21 mouse cellular contexts compared by ENCODE assay signal in genomic region chr17:31850457-31850980, GRCm38 (mm10). TPM values are rescaled to one million over a fixed set of nuclear protein-coding genes. Genes with fewer than 3 reads are reported as not detected.
DNase-seq lines count a peak whose midpoint lies in the region; ATAC-seq and TF ChIP-seq lines count a peak whose summit lies in the region.
"Had no signal": no experiment of that assay in that cellular context is flagged by ENCODE, and none has a peak within 500 bp of the region (broad histone marks: within the 10 kb centered on the region; RNA-seq: fewer than 3 reads in every experiment).

No protein-coding gene starts in this region.

- H3K4me1 ChIP-seq in midbrain, embryonic 10.5 days = peaks cover 29% of the 10 kb centered on the region
- peaks cover 28% of the 10 kb centered on the region for H3K4me1 ChIP-seq in midbrain, embryonic 13.5 days (replicated peaks)
- peaks cover 88% of the 10 kb centered on the region for H3K4me1 ChIP-seq in E14TG2a.4 (replicated peaks; ENCODE audit: low read depth, low read length)

- no peak for TF ChIP-seq CTCF in E14TG2a.4 (conservative IDR thresholded peaks at IDR 0.05; ENCODE audit: low read length)

- 93% methylated on average over 17 of the region's 17 CpGs for WGBS in midbrain, embryonic 10.5 days
- 93% methylated on average over 17 of the region's 17 CpGs for WGBS in midbrain, embryonic 13.5 days

- H3K27me3 ChIP-seq in midbrain, embryonic 10.5 days (ENCODE audit: low read depth, poor library complexity, severe bottlenecking) = no peaks in the 10 kb centered on the region
- H3K27me3 ChIP-seq in midbrain, embryonic 13.5 days = no peaks in the 10 kb centered on the region
- no peaks in the 10 kb centered on the region for H3K27me3 ChIP-seq in E14TG2a.4 (ENCODE audit: insufficient read depth, low read length)
- H3K27me3 ChIP-seq: forebrain, embryonic 12.5 days; heart, embryonic 13.5 days; hindbrain, embryonic 12.5 days; intestine, embryonic 15.5 days had no signal

- DNase-seq in midbrain, embryonic 10.5 days (ENCODE audit: low spot score) = no peak
- DNase-seq in natural killer cell, adult 2 months (ENCODE audit: low spot score in 2 of 2) = no peak
- no peak for DNase-seq in spleen, postnatal 4 days (ENCODE audit: low spot score in 2 of 2)
- DNase-seq: adrenal gland, postnatal 10 days; cerebellum, adult 11 months; cerebellum, adult 9-11 months; cerebellum, postnatal 36 days; gastrocnemius, postnatal 14 days; heart, postnatal 4 days; kidney, adult 18-20 months had no signal

- no peak for ATAC-seq in midbrain, embryonic 13.5 days
- peak; percentile 18 for ATAC-seq in CD4-positive, CD25-positive, alpha-beta regulatory T cell, adult 4 months
- ATAC-seq in inflammation-experienced regulatory T-cells, adult 6 months = peak; percentile 53
- ATAC-seq: forebrain, embryonic 16.5 days; hindbrain, embryonic 16.5 days; intestine, embryonic 15.5 days had no signal

- no peak overlapping the region for H3K9ac ChIP-seq in midbrain, embryonic 13.5 days (replicated peaks)
- H3K9ac ChIP-seq: forebrain, embryonic 12.5 days; heart, embryonic 13.5 days; hindbrain, embryonic 12.5 days; intestine, embryonic 15.5 days had no signal

- H3K36me3 ChIP-seq in midbrain, embryonic 10.5 days = peaks cover 74% of the 10 kb centered on the region
- H3K36me3 ChIP-seq in midbrain, embryonic 13.5 days = peaks cover 56% of the 10 kb centered on the region
- H3K36me3 ChIP-seq in E14TG2a.4 (ENCODE audit: insufficient read depth, low read length) = peaks cover 85% of the 10 kb centered on the region

- no peaks in the 10 kb centered on the region for H3K9me3 ChIP-seq in midbrain, embryonic 10.5 days (replicated peaks)
- H3K9me3 ChIP-seq in midbrain, embryonic 13.5 days = no peaks in the 10 kb centered on the region
- H3K9me3 ChIP-seq in E14TG2a.4 (ENCODE audit: low read length) = no peaks in the 10 kb centered on the region
- H3K9me3 ChIP-seq: forebrain, embryonic 12.5 days; G1E; heart, embryonic 13.5 days; hindbrain, embryonic 12.5 days; intestine, embryonic 15.5 days had no signal

- H3K27ac ChIP-seq in midbrain, embryonic 10.5 days (replicated peaks) = 0 out of 2 replicates have a peak overlapping the region, but pooled peaks have one; percentile 13
- H3K27ac ChIP-seq in midbrain, embryonic 13.5 days = no peak overlapping the region
- H3K27ac ChIP-seq: forebrain, embryonic 12.5 days; heart, embryonic 13.5 days; hindbrain, embryonic 12.5 days; intestine, embryonic 15.5 days had no signal

- H3K4me3 ChIP-seq in midbrain, embryonic 10.5 days = no peak overlapping the region
- H3K4me3 ChIP-seq in midbrain, embryonic 13.5 days (replicated peaks) = no peak overlapping the region
- peak overlapping the region; percentile 53 for H3K4me3 ChIP-seq in E14TG2a.4 (replicated peaks; ENCODE audit: low read length)
- H3K4me3 ChIP-seq: forebrain, embryonic 12.5 days; heart, embryonic 13.5 days; hindbrain, embryonic 12.5 days; intestine, embryonic 15.5 days had no signal

- H3K4me2 ChIP-seq in midbrain, embryonic 13.5 days (replicated peaks) = no peak overlapping the region
- H3K4me2 ChIP-seq: forebrain, embryonic 12.5 days; heart, embryonic 13.5 days; hindbrain, embryonic 12.5 days; intestine, embryonic 15.5 days had no signal

RNA-seq across cellular contexts. Expression of gene Sik1, which starts 5.1 kb away (rescaled TPM):
- polyA plus RNA-seq in midbrain, embryonic 10.5 days (2016; fragmentation: Nextera tagmentation; extraction: Ambion mirVana) = 9.2 TPM in 2 replicates
- polyA plus RNA-seq in midbrain, embryonic 13.5 days (2015; fragmentation: Nextera tagmentation; extraction: Ambion mirVana) = 16.9 and 17.6 TPM in 2 replicates
- polyA plus RNA-seq in CD4-positive, CD25-positive, alpha-beta regulatory T cell, adult 4 months (2017; shearing (Covaris generic)) = 1 to 10 TPM; 2.0 to 4.2 TPM
- 1 to 10 TPM; 2.5 to 3.8 (median 2.7) TPM for polyA plus RNA-seq in inflammation-experienced regulatory T-cells, adult 6 months (2017; shearing (Covaris generic))
